Mouse (Mus musculus) right cerebral cortex, postnatal 14 days (tissue): ENCODE results near the gene Heatr5b.

Experiments
- DNase-seq: peaks from one replicate; pipeline ENCODE4 v3.0.0; 2022

The Heatr5b gene

DNA sequence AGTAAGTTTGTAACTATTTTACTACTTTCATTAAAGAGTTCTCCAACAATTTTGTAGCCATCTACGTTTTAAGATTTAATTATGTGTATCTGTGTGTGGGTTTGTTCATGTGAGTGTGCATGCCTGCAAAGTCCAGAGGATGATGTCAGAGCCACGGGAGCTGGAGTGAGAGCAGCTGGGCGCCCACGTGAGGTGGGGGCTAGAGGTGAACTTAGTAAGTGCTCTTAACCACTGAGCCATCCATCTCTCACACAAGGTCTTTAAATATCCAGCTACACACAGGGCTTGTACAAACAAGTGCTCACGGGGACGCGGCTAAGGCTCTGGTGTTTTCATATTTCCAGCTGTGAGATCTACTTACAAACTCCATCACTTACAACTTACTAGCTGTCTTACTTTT lies 69.1 kb downstream of the Heatr5b start:
- DNase-seq = no peak

DNA sequence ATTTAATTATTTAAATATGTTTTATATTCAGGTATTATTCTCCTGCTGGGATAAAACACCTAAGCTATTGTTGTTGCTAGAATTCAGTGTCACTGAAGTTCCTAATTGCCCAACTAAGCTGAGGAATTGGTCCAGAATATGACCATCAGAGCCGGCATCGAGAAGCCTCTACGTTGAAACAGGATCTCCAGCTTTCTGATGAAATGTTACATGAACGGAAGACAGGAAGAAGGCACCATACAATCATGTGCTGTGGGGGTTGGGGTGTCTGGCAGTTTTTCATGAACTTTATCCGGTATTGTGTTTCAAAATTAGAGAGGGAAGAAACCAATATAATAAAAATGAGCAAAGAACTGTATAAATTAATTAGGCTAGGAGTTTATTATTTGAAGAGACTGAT lies 71.9 kb downstream of the Heatr5b start:
- no peak for DNase-seq

GRCm38 (mm10) chr17:78752938-78753655 lies 82.1 kb downstream of the Heatr5b start:
- DNase-seq = no peak

DNA sequence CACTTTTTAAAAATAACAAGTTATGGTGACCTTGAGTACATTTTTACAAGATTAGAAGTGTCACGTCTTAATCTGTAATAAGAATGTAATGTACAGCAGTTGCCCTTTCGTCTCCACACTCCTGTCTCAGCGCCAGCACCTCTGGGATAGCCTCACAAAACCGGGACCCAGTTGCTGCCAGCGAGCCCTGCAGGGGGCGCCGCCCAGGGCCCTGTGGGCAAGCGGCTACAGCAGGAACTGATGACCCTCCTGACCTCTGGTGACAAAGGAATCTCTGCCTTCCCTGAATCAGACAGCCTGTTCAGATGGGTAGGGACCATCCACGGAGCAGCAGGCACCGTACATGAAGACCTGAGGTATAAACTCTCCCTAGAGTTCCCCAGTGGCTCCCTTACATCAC lies 83.1 kb downstream of the Heatr5b start:
- DNase-seq = no peak

- no peak for DNase-seq
Measured at GRCm38 (mm10) chr17:78748440-78748839, 86.7 kb downstream of the Heatr5b start.

DNA sequence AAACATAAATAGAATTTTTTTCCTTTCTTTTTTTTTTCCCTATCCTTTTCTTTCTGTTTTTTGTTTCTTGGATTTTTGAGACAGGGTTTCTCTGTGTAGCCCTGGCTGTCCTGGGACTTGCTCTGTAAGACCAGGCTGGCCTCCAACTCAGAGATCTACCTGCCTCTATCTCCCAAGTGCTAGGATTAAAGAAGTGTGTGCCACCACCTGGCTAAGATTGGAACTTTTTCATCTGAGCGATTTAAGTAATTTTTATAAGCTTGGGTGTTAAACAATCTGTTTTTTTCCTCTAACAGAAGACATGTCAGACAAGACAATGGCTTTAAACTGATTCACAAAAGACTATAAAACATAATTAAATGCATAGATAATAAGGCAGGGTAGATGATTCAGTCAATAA lies 96.7 kb downstream of the Heatr5b start:
- DNase-seq = no peak

DNA sequence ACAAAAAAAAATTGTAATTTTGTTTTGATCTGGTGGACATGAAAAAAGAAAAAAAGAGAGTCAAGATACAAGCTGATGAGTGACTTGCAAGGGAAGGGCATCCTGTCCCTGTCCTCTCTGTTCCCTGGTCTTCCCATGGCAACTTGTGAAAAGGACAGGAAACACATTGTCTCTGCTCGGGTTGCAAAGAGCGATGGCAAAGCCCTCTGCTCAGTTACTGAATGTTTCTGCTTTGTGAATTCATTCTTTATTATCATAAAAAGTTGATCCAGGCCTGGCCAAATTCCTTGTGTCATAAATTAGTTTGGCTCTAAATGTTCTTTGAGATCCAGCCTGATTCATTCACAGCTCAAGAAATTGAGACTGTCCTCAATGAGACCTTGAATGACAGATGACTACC lies 97.4 kb downstream of the Heatr5b start:
- no peak for DNase-seq

DNA sequence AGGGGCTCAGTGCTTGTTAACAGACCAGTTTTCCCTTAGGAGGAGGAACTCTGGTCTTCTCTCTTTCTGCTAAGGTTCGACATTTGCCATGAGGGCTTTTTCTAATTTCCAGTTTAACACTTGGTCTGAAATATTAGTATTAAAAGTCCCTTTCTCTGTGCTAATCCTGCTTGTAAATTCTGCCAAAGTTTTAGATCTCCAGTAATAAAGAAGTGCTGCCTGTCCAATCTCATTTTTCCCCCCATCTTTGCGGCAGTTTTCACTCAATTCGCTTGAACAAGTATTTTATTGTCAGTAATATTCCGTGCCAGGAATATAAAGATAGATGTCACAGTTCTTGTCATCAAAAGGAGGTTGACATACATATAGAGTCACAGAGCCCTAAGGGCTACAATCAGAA lies 98.1 kb downstream of the Heatr5b start, which contains the start of gene Strn:
Gene Strn, minus strand, starts transcription at position 101 of the 400 bp plus-strand sequence.
- no peak for DNase-seq

GRCm38 (mm10) chr17:78736473-78736988 lies 98.6 kb downstream of the Heatr5b start:
- peak; percentile 98 for DNase-seq

- no peak for DNase-seq
Measured at GRCm38 (mm10) chr17:78735731-78736472, 99.3 kb downstream of the Heatr5b start.

- no peak for DNase-seq
Measured at GRCm38 (mm10) chr17:78734806-78735205, 100.4 kb downstream of the Heatr5b start.

- no peak for DNase-seq
Measured at GRCm38 (mm10) chr17:78732056-78732455, 103.1 kb downstream of the Heatr5b start.

GRCm38 (mm10) chr17:78726746-78727449 lies 108.3 kb downstream of the Heatr5b start:
- no peak for DNase-seq

GRCm38 (mm10) chr17:78724461-78725055 lies 110.6 kb downstream of the Heatr5b start:
- no peak for DNase-seq

GRCm38 (mm10) chr17:78721690-78722089 lies 113.5 kb downstream of the Heatr5b start:
- DNase-seq = no peak

GRCm38 (mm10) chr17:78719086-78719485 lies 116.1 kb downstream of the Heatr5b start:
- DNase-seq = no peak

GRCm38 (mm10) chr17:78710258-78710657 lies 124.9 kb downstream of the Heatr5b start:
- DNase-seq = no peak

DNA sequence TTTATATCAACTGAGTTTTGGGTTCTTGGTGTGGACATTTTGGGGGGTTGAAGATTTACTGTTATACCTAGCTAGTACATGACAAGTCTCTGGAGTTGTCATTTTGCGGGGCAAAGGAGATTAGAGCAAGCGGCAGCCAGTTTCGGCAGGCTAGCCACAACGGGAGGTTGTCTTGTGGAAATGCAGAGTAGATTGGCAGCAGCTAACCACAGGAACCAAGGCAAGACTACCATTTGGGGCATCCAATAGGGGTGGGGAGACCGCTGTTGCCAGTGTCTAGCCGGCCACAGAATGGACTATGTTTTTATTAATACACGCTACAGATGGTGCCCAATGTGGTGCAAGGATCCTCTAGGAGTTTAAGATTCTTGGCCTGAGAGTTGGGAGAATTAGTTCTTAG lies 126.7 kb downstream of the Heatr5b start:
- DNase-seq = no peak

- DNase-seq = no peak
Measured at GRCm38 (mm10) chr17:78702988-78703387, 132.2 kb downstream of the Heatr5b start.
